Mouse (Mus musculus) induced T-regulatory cell, adult 2 months (primary cell): ENCODE data around the gene Prkch.

Experiments used
- DNase-seq: peaks from one replicate; pipeline ENCODE4 v3.0.0-alpha.2; 2012; ENCODE audit warnings: low read depth

Gene Prkch

GRCm38 (mm10) chr12:73800886-73801285, 216.3 kb downstream of the Prkch start:
- DNase-seq: no peak

- no peak for DNase-seq
Observed at GRCm38 (mm10) chr12:73801845-73802244, 217.2 kb downstream of the Prkch start.

GRCm38 (mm10) chr12:73802379-73803057, 217.9 kb downstream of the Prkch start:
- DNase-seq: no peak

- peak; percentile 59 for DNase-seq
Observed at GRCm38 (mm10) chr12:73803946-73804345, 219.3 kb downstream of the Prkch start.

GRCm38 (mm10) chr12:73805541-73805940, 220.9 kb downstream of the Prkch start:
- no peak for DNase-seq

- no peak for DNase-seq
Observed at GRCm38 (mm10) chr12:73806003-73806402, 221.4 kb downstream of the Prkch start.

- DNase-seq: no peak
Observed at GRCm38 (mm10) chr12:73807228-73807627, 222.6 kb downstream of the Prkch start.

- DNase-seq: no peak
Observed at GRCm38 (mm10) chr12:73810041-73810795, 225.6 kb downstream of the Prkch start.

GRCm38 (mm10) chr12:73810903-73811302, 226.3 kb downstream of the Prkch start:
- no peak for DNase-seq

- DNase-seq: no peak
Observed at GRCm38 (mm10) chr12:73812198-73812597, 227.6 kb downstream of the Prkch start.

- no peak for DNase-seq
Observed at GRCm38 (mm10) chr12:73813016-73813900, 228.7 kb downstream of the Prkch start.

- DNase-seq: no peak
Observed at GRCm38 (mm10) chr12:73814056-73814735, 229.6 kb downstream of the Prkch start.

- DNase-seq: no peak
Observed at GRCm38 (mm10) chr12:73814897-73815296, 230.3 kb downstream of the Prkch start.

- no peak for DNase-seq
Observed at GRCm38 (mm10) chr12:73815463-73815862, 230.9 kb downstream of the Prkch start.

- no peak for DNase-seq
Observed at GRCm38 (mm10) chr12:73815892-73816291, 231.3 kb downstream of the Prkch start.

GRCm38 (mm10) chr12:73816866-73817265, 232.3 kb downstream of the Prkch start:
- DNase-seq: no peak

- DNase-seq: no peak
Observed at GRCm38 (mm10) chr12:73818801-73819200, 234.2 kb downstream of the Prkch start.

GRCm38 (mm10) chr12:73821176-73821575, 236.6 kb downstream of the Prkch start:
- no peak for DNase-seq

GRCm38 (mm10) chr12:73822331-73822730, 237.7 kb downstream of the Prkch start:
- DNase-seq: no peak

- DNase-seq: no peak
Observed at GRCm38 (mm10) chr12:73824828-73825227, 240.2 kb downstream of the Prkch start.
